Mouse (Mus musculus): Measurements from ENCODE around the gene Wdr70. TPM values are rescaled to one million over a fixed set of nuclear protein-coding genes. Genes with fewer than 3 reads are reported as not detected.

Wdr70 gene
- polyA plus RNA-seq, 2 experiments: 10.5 to 18.0 TPM

GRCm38 (mm10) chr15:7925382-7925781 is 173.6 kb downstream of the Wdr70 start:
- Histone ChIP-seq H3K4me2 (ENCODE audit: low read depth) (no peak overlapping the region), H3K9me3 (ENCODE audit: control insufficient read depth, low read length) (no peaks in the 10 kb centered on the region), H3K9ac (replicated peaks) (no peak overlapping the region), H3K4me3 (ENCODE audit: insufficient read depth in 1 of 2, low read depth in 2 of 2, low read length in 2 of 2) (no peak overlapping the region), H3K27ac (no peak overlapping the region), H3K36me3 (replicated peaks; ENCODE audit: control insufficient read depth, insufficient read depth, low read depth) (no peaks in the 10 kb centered on the region), H3K27me3 (ENCODE audit: control insufficient read depth, insufficient read depth, low read length) (no peaks in the 10 kb centered on the region), H3K4me1 (replicated peaks; ENCODE audit: control insufficient read depth in 2 of 2, insufficient read depth in 2 of 2, low read length in 1 of 2) (no peaks in the 10 kb centered on the region)
- TF ChIP-seq EP300 (IDR thresholded peaks at IDR 0.05; ENCODE audit: low read depth): no peak
- ATAC-seq (ENCODE audit: insufficient read depth) (no peak), DNase-seq (ENCODE audit: low read depth in 3 of 3, low spot score in 3 of 3) (no peak)
- WGBS (ENCODE audit: insufficient replicate concordance): 72% methylated on average over 4 of the region's 4 CpGs

- ATAC-seq (ENCODE audit: insufficient read depth): no peak
- H3K27ac ChIP-seq: no peak overlapping the region
- no peaks in the 10 kb centered on the region for H3K27me3 ChIP-seq (ENCODE audit: control insufficient read depth, insufficient read depth, low read length)
- 62% methylated on average over 4 of the region's 4 CpGs for WGBS (ENCODE audit: insufficient replicate concordance)
- DNase-seq (ENCODE audit: low read depth in 3 of 3, low spot score in 3 of 3): no peak
- no peak overlapping the region for H3K4me2 ChIP-seq (ENCODE audit: low read depth)
- H3K4me1 ChIP-seq (replicated peaks; ENCODE audit: control insufficient read depth in 2 of 2, insufficient read depth in 2 of 2, low read length in 1 of 2): no peaks in the 10 kb centered on the region
- H3K36me3 ChIP-seq (replicated peaks; ENCODE audit: control insufficient read depth, insufficient read depth, low read depth): no peaks in the 10 kb centered on the region
- no peak overlapping the region for H3K9ac ChIP-seq (replicated peaks)
- TF ChIP-seq CTCF (IDR thresholded peaks at IDR 0.05; ENCODE audit: low read depth) (no peak), EP300 (IDR thresholded peaks at IDR 0.05; ENCODE audit: low read depth) (no peak)
- no peak overlapping the region for H3K4me3 ChIP-seq (ENCODE audit: insufficient read depth in 1 of 2, low read depth in 2 of 2, low read length in 2 of 2)
- no peaks in the 10 kb centered on the region for H3K9me3 ChIP-seq (ENCODE audit: control insufficient read depth, low read length)
These were observed 175.7 kb downstream of the Wdr70 start for GRCm38 (mm10) chr15:7923281-7923680.

- no peaks in the 10 kb centered on the region for H3K4me1 ChIP-seq (replicated peaks; ENCODE audit: control insufficient read depth in 2 of 2, insufficient read depth in 2 of 2, low read length in 1 of 2)
- no peak overlapping the region for H3K4me2 ChIP-seq (ENCODE audit: low read depth)
- no peak overlapping the region for H3K9ac ChIP-seq (replicated peaks)
- H3K4me3 ChIP-seq (ENCODE audit: insufficient read depth in 1 of 2, low read depth in 2 of 2, low read length in 2 of 2): no peak overlapping the region
- H3K36me3 ChIP-seq (replicated peaks; ENCODE audit: control insufficient read depth, insufficient read depth, low read depth): no peaks in the 10 kb centered on the region
- no peaks in the 10 kb centered on the region for H3K9me3 ChIP-seq (ENCODE audit: control insufficient read depth, low read length)
- DNase-seq (ENCODE audit: low read depth in 3 of 3, low spot score in 3 of 3) (no peak), ATAC-seq (ENCODE audit: insufficient read depth) (no peak)
- H3K27me3 ChIP-seq (ENCODE audit: control insufficient read depth, insufficient read depth, low read length): no peaks in the 10 kb centered on the region
- TF ChIP-seq CTCF (IDR thresholded peaks at IDR 0.05; ENCODE audit: low read depth) (no peak), EP300 (IDR thresholded peaks at IDR 0.05; ENCODE audit: low read depth) (no peak)
- no peak overlapping the region for H3K27ac ChIP-seq
- 85% methylated on average over 14 of the region's 14 CpGs for WGBS (ENCODE audit: insufficient replicate concordance)
These were observed 176.5 kb downstream of the Wdr70 start for GRCm38 (mm10) chr15:7922291-7923037.

- DNase-seq (ENCODE audit: low read depth in 3 of 3, low spot score in 3 of 3) (no peak), ATAC-seq (ENCODE audit: insufficient read depth) (no peak)
- 68% methylated on average over 6 of the region's 6 CpGs for WGBS (ENCODE audit: insufficient replicate concordance)
These were observed 177.9 kb downstream of the Wdr70 start for GRCm38 (mm10) chr15:7921124-7921523.

GRCm38 (mm10) chr15:7906491-7907035 is 192.4 kb downstream of the Wdr70 start:
- no peak overlapping the region for H3K4me2 ChIP-seq (ENCODE audit: low read depth)
- no peak for TF ChIP-seq CTCF (IDR thresholded peaks at IDR 0.05; ENCODE audit: low read depth)
- no peak for TF ChIP-seq EP300 (IDR thresholded peaks at IDR 0.05; ENCODE audit: low read depth)
- no peaks in the 10 kb centered on the region for H3K36me3 ChIP-seq (replicated peaks; ENCODE audit: control insufficient read depth, insufficient read depth, low read depth)
- H3K27me3 ChIP-seq (ENCODE audit: control insufficient read depth, insufficient read depth, low read length): no peaks in the 10 kb centered on the region
- no peak overlapping the region for H3K27ac ChIP-seq
- no peak overlapping the region for H3K4me3 ChIP-seq (ENCODE audit: insufficient read depth in 1 of 2, low read depth in 2 of 2, low read length in 2 of 2)
- no peaks in the 10 kb centered on the region for H3K4me1 ChIP-seq (replicated peaks; ENCODE audit: control insufficient read depth in 2 of 2, insufficient read depth in 2 of 2, low read length in 1 of 2)
- no peak for DNase-seq (ENCODE audit: low read depth in 3 of 3, low spot score in 3 of 3)
- H3K9ac ChIP-seq (replicated peaks): no peak overlapping the region
- 71% methylated on average over 5 of the region's 5 CpGs for WGBS (ENCODE audit: insufficient replicate concordance)
- no peak for ATAC-seq (ENCODE audit: insufficient read depth)
- H3K9me3 ChIP-seq (ENCODE audit: control insufficient read depth, low read length): no peaks in the 10 kb centered on the region

More at GRCm38 (mm10) chr15:7921124-7921523, 177.9 kb downstream of the Wdr70 start:
- Histone ChIP-seq H3K9me3 (ENCODE audit: control insufficient read depth, low read length) (no peaks in the 10 kb centered on the region), H3K27ac (no peak overlapping the region), H3K4me3 (ENCODE audit: insufficient read depth in 1 of 2, low read depth in 2 of 2, low read length in 2 of 2) (no peak overlapping the region), H3K27me3 (ENCODE audit: control insufficient read depth, insufficient read depth, low read length) (no peaks in the 10 kb centered on the region), H3K4me2 (ENCODE audit: low read depth) (no peak overlapping the region), H3K4me1 (replicated peaks; ENCODE audit: control insufficient read depth in 2 of 2, insufficient read depth in 2 of 2, low read length in 1 of 2) (no peaks in the 10 kb centered on the region), H3K36me3 (replicated peaks; ENCODE audit: control insufficient read depth, insufficient read depth, low read depth) (no peaks in the 10 kb centered on the region), H3K9ac (replicated peaks) (no peak overlapping the region)
- TF ChIP-seq EP300 (IDR thresholded peaks at IDR 0.05; ENCODE audit: low read depth) (no peak), CTCF (IDR thresholded peaks at IDR 0.05; ENCODE audit: low read depth) (no peak)

Measured in liver, embryonic 14.5 days (tissue).